Mouse (Mus musculus): Measurements from ENCODE around the gene Tmem229b. TPM values are rescaled to one million over a fixed set of nuclear protein-coding genes. Genes with fewer than 3 reads are reported as not detected.

Gene Tmem229b
- polyA plus RNA-seq (2014; fragmentation: Illumina TruSeq; extraction: RNeasy Lipid Tissue Mini Kit (QIAGEN cat#74804); ENCODE audit: low read depth, low replicate concordance), result 2.9 TPM

GRCm38 (mm10) chr12:79007126-79007753 lies at the start of gene Tmem229b:
Gene Tmem229b, minus strand, starts transcription at chr12:79007627.

GRCm38 (mm10) chr12:79028911-79029861 lies 21.8 kb upstream of the Tmem229b start, which contains the start of gene Plekhh1:
Gene Plekhh1, plus strand, starts transcription at chr12:79029163.

Other genes with a start within 250 kb of the Tmem229b start
- 78.6 TPM for gene Atp6v1d, start 146.0 kb downstream of the Tmem229b start, polyA plus RNA-seq (2014; fragmentation: Illumina TruSeq; extraction: RNeasy Lipid Tissue Mini Kit (QIAGEN cat#74804); ENCODE audit: low read depth, low replicate concordance)
- gene Eif2s1, start 145.8 kb downstream of the Tmem229b start, polyA plus RNA-seq (2014; fragmentation: Illumina TruSeq; extraction: RNeasy Lipid Tissue Mini Kit (QIAGEN cat#74804); ENCODE audit: low read depth, low replicate concordance), result 47.2 TPM
- gene Plek2, start 100.7 kb downstream of the Tmem229b start, polyA plus RNA-seq (2014; fragmentation: Illumina TruSeq; extraction: RNeasy Lipid Tissue Mini Kit (QIAGEN cat#74804); ENCODE audit: low read depth, low replicate concordance), result 0.29 TPM
- 1.6 TPM for gene Plekhh1, start 21.5 kb upstream of the Tmem229b start, polyA plus RNA-seq (2014; fragmentation: Illumina TruSeq; extraction: RNeasy Lipid Tissue Mini Kit (QIAGEN cat#74804); ENCODE audit: low read depth, low replicate concordance)
- 5.6 TPM for gene Pigh, start 82.0 kb upstream of the Tmem229b start, polyA plus RNA-seq (2014; fragmentation: Illumina TruSeq; extraction: RNeasy Lipid Tissue Mini Kit (QIAGEN cat#74804); ENCODE audit: low read depth, low replicate concordance)
- not detected for gene Arg2, start 123.2 kb upstream of the Tmem229b start, polyA plus RNA-seq (2014; fragmentation: Illumina TruSeq; extraction: RNeasy Lipid Tissue Mini Kit (QIAGEN cat#74804); ENCODE audit: low read depth, low replicate concordance)
- 121 TPM for gene Vti1b, start 165.0 kb upstream of the Tmem229b start, polyA plus RNA-seq (2014; fragmentation: Illumina TruSeq; extraction: RNeasy Lipid Tissue Mini Kit (QIAGEN cat#74804); ENCODE audit: low read depth, low replicate concordance)
- gene Rdh11, start 184.7 kb upstream of the Tmem229b start, polyA plus RNA-seq (2014; fragmentation: Illumina TruSeq; extraction: RNeasy Lipid Tissue Mini Kit (QIAGEN cat#74804); ENCODE audit: low read depth, low replicate concordance), result 3.5 TPM
- gene Rdh12, start 201.3 kb upstream of the Tmem229b start, polyA plus RNA-seq (2014; fragmentation: Illumina TruSeq; extraction: RNeasy Lipid Tissue Mini Kit (QIAGEN cat#74804); ENCODE audit: low read depth, low replicate concordance), result not detected